Mouse (Mus musculus) cerebellum, postnatal 4 days (tissue): ENCODE results near the gene Pan2.
"Not testable (repeated sequence)": the region's sequence is repeated elsewhere in the genome, so short reads cannot be mapped to it uniquely, and the experiment has no call there.

Experiments
- DNase-seq, 2 experiments: peaks; one replicate each; pipeline ENCODE4 v3.0.0; 2022; ENCODE audit warnings: low spot score in 2 of 2, mixed read lengths in 1 of 2

The Pan2 gene

GRCm38 (mm10) chr10:128283604-128284579 is 19.2 kb upstream of the Pan2 start:
- DNase-seq = peak; percentile 56 to 77

GRCm38 (mm10) chr10:128290594-128290993 is 12.5 kb upstream of the Pan2 start:
- peak in 1 of 2 experiments; percentile 30 for DNase-seq

GRCm38 (mm10) chr10:128296370-128297090 is 6.6 kb upstream of the Pan2 start:
- no peak for DNase-seq

- peak in 1 of 2 experiments; percentile 41 for DNase-seq
These were observed 5.9 kb upstream of the Pan2 start for GRCm38 (mm10) chr10:128297221-128297620.

- peak in 1 of 2 experiments; percentile 44 for DNase-seq
These were observed 5.5 kb upstream of the Pan2 start for GRCm38 (mm10) chr10:128297622-128298021.

GRCm38 (mm10) chr10:128298243-128298642 is 4.9 kb upstream of the Pan2 start:
- DNase-seq = no peak

- DNase-seq = no peak
These were observed 4.4 kb upstream of the Pan2 start, which contains the start of gene Il23a for GRCm38 (mm10) chr10:128298702-128299171. Gene Il23a, minus strand, starts transcription at chr10:128298752.

- DNase-seq = no peak
These were observed 778 bp upstream of the Pan2 start for GRCm38 (mm10) chr10:128302357-128302756.

GRCm38 (mm10) chr10:128302785-128303125 is 380 bp upstream of the Pan2 start:
- no peak for DNase-seq

GRCm38 (mm10) chr10:128309654-128310053 is 6.5 kb downstream of the Pan2 start:
- no peak for DNase-seq

GRCm38 (mm10) chr10:128310177-128310576 is 7.0 kb downstream of the Pan2 start:
- no peak for DNase-seq

GRCm38 (mm10) chr10:128310902-128311301 is 7.8 kb downstream of the Pan2 start:
- DNase-seq = no peak

GRCm38 (mm10) chr10:128315578-128315977 is 12.4 kb downstream of the Pan2 start:
- no peak for DNase-seq

- no peak for DNase-seq
These were observed 18.5 kb downstream of the Pan2 start for GRCm38 (mm10) chr10:128321641-128322040.

GRCm38 (mm10) chr10:128322141-128323108 is 19.3 kb downstream of the Pan2 start, which contains the start of gene Cnpy2:
Gene Cnpy2, plus strand, starts transcription at chr10:128322459.
- peak; percentile 75 to 85 for DNase-seq

- DNase-seq = no peak
These were observed 20.4 kb downstream of the Pan2 start for GRCm38 (mm10) chr10:128323516-128323915.

- DNase-seq = no peak
These were observed 23.7 kb downstream of the Pan2 start for GRCm38 (mm10) chr10:128326825-128327224.

- DNase-seq = no peak
These were observed 24.5 kb downstream of the Pan2 start for GRCm38 (mm10) chr10:128327610-128328009.

- not testable (repeated sequence) for DNase-seq
These were observed 29.5 kb downstream of the Pan2 start for GRCm38 (mm10) chr10:128332358-128333249.

GRCm38 (mm10) chr10:128335582-128335981 is 32.4 kb downstream of the Pan2 start:
- DNase-seq = peak in 1 of 2 experiments; percentile 64
